Mouse (Mus musculus): Measurements from ENCODE around the gene Nrde2. TPM values are rescaled to one million over a fixed set of nuclear protein-coding genes. Genes with fewer than 3 reads are reported as not detected.
"Not testable (repeated sequence)": the region's sequence is repeated elsewhere in the genome, so short reads cannot be mapped to it uniquely, and the experiment has no call there.

The Nrde2 gene
- polyA plus RNA-seq, 1 experiment: 17.6 TPM

DNA sequence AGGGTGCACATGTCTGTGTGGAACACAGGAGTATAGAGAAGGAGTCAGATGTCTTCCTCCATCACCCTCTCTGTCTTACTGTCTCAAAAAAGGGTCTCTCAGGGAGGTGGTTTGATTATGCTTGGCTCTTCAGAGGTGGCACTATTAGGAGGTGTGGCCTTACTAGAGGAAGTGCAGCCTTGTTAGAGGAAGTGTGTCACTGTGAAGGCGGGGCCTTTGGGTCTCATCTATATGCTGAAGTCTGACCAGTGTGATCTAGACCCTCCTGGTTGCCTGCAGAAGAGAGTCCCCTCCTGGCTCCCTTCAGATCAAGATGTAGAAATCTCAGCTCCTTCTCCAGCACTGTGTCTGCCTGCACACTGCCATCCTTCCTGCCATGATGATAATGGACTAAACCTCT lies 34.7 kb upstream of the Nrde2 start:
- no peak overlapping the region for H3K27ac ChIP-seq (ENCODE audit: insufficient read depth, low read length)
- no peaks in the 10 kb centered on the region for H3K4me1 ChIP-seq (ENCODE audit: control insufficient read depth, insufficient read depth, low read length)
- H3K36me3 ChIP-seq (ENCODE audit: control insufficient read depth, insufficient read depth, low read length, poor library complexity, severe bottlenecking): no peaks in the 10 kb centered on the region
- no peaks in the 10 kb centered on the region for H3K9me3 ChIP-seq (replicated peaks; ENCODE audit: control insufficient read depth, insufficient read depth, low read length, poor library complexity, severe bottlenecking)
- no peak overlapping the region for H3K4me3 ChIP-seq (ENCODE audit: low read depth, low read length)
- no peaks in the 10 kb centered on the region for H3K27me3 ChIP-seq (ENCODE audit: control insufficient read depth, insufficient read depth, low read length, poor library complexity, severe bottlenecking)
- no peak overlapping the region for H3K9ac ChIP-seq (ENCODE audit: low read depth, poor library complexity, severe bottlenecking)
- TF ChIP-seq EP300 (IDR thresholded peaks at IDR 0.05; ENCODE audit: insufficient read depth, low read depth, low read length) (no peak), POLR2A (IDR thresholded peaks at IDR 0.05; ENCODE audit: insufficient read depth, low read length) (no peak), CTCF (IDR thresholded peaks at IDR 0.05; ENCODE audit: low read depth, low read length) (no peak)

DNA sequence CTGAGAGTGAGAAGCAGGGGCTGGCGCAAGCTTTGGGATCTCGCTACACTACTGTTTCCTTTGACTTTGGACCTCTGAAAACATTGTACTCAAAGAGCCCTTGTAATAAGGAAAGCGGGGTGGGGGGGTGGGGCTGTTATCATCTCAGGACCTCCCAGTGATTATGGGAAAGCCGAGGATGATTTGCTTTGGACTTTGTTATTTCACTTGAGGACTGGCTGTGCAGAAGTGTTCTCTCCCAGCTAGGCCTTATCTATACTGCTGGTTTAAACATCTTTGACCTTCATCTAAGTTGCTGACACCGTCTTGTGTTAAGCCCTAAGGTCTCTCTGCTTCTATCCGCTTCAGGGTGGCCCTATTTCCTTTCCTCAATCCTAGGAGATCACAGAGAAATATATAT lies 31.3 kb upstream of the Nrde2 start:
- H3K27ac ChIP-seq (ENCODE audit: insufficient read depth, low read length): no peak overlapping the region
- H3K36me3 ChIP-seq (ENCODE audit: control insufficient read depth, insufficient read depth, low read length, poor library complexity, severe bottlenecking): no peaks in the 10 kb centered on the region
- H3K4me3 ChIP-seq (ENCODE audit: low read depth, low read length): no peak overlapping the region
- H3K9me3 ChIP-seq (replicated peaks; ENCODE audit: control insufficient read depth, insufficient read depth, low read length, poor library complexity, severe bottlenecking): no peaks in the 10 kb centered on the region
- no peak overlapping the region for H3K9ac ChIP-seq (ENCODE audit: low read depth, poor library complexity, severe bottlenecking)
- H3K27me3 ChIP-seq (ENCODE audit: control insufficient read depth, insufficient read depth, low read length, poor library complexity, severe bottlenecking): no peaks in the 10 kb centered on the region
- no peaks in the 10 kb centered on the region for H3K4me1 ChIP-seq (ENCODE audit: control insufficient read depth, insufficient read depth, low read length)
- TF ChIP-seq POLR2A (IDR thresholded peaks at IDR 0.05; ENCODE audit: insufficient read depth, low read length): no peak
- no peak for TF ChIP-seq EP300 (IDR thresholded peaks at IDR 0.05; ENCODE audit: insufficient read depth, low read depth, low read length)
- TF ChIP-seq CTCF (IDR thresholded peaks at IDR 0.05; ENCODE audit: low read depth, low read length): no peak

DNA sequence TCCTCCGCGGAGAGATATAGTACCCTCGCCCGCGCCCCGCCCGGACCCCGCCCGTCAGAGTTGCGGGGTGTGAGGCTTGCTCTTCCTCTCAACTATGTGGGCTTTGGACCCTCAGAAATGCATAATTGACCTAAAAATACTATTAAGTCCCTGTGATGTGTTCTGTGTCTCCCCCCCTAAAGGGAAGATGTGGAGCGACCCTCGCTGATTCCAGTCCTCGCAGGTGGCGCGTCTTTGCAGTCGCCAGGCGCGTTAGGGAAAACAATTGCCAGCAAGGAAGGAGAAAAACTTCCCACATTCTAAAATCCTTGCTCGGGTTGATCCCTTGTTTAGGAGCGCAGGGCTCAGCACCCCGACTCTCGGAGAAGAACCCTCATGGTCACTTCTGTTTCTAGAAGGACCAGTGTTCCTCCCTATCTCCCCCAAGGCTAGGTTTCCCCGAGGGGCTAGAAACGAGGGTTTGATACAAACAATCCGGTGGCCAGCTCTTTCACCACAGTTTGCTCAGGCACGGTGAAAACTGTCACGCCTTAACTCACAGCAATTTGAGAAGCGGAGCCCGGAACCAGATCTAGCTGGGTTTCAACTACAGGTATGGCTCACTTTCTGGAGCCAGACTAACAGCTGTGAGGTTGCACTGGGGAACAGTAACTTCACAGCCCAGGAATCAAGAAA lies 28.4 kb upstream of the Nrde2 start:
- TF ChIP-seq POLR2A (IDR thresholded peaks at IDR 0.05; ENCODE audit: insufficient read depth, low read length) (no peak), CTCF (IDR thresholded peaks at IDR 0.05; ENCODE audit: low read depth, low read length) (no peak), EP300 (IDR thresholded peaks at IDR 0.05; ENCODE audit: insufficient read depth, low read depth, low read length) (no peak)
- Histone ChIP-seq H3K4me1 (ENCODE audit: control insufficient read depth, insufficient read depth, low read length) (no peaks in the 10 kb centered on the region), H3K9me3 (replicated peaks; ENCODE audit: control insufficient read depth, insufficient read depth, low read length, poor library complexity, severe bottlenecking) (no peaks in the 10 kb centered on the region), H3K27ac (ENCODE audit: insufficient read depth, low read length) (peak overlapping the region; percentile 79), H3K4me3 (ENCODE audit: low read depth, low read length) (peak overlapping the region; percentile 74), H3K27me3 (ENCODE audit: control insufficient read depth, insufficient read depth, low read length, poor library complexity, severe bottlenecking) (no peaks in the 10 kb centered on the region), H3K36me3 (ENCODE audit: control insufficient read depth, insufficient read depth, low read length, poor library complexity, severe bottlenecking) (no peaks in the 10 kb centered on the region), H3K9ac (ENCODE audit: low read depth, poor library complexity, severe bottlenecking) (peak overlapping the region; percentile 92)

- H3K27ac ChIP-seq (ENCODE audit: insufficient read depth, low read length): peak overlapping the region; percentile 91
- no peaks in the 10 kb centered on the region for H3K9me3 ChIP-seq (replicated peaks; ENCODE audit: control insufficient read depth, insufficient read depth, low read length, poor library complexity, severe bottlenecking)
- no peaks in the 10 kb centered on the region for H3K4me1 ChIP-seq (ENCODE audit: control insufficient read depth, insufficient read depth, low read length)
- H3K27me3 ChIP-seq (ENCODE audit: control insufficient read depth, insufficient read depth, low read length, poor library complexity, severe bottlenecking): no peaks in the 10 kb centered on the region
- peak overlapping the region; percentile 91 for H3K4me3 ChIP-seq (ENCODE audit: low read depth, low read length)
- H3K36me3 ChIP-seq (ENCODE audit: control insufficient read depth, insufficient read depth, low read length, poor library complexity, severe bottlenecking): no peaks in the 10 kb centered on the region
- TF ChIP-seq EP300 (IDR thresholded peaks at IDR 0.05; ENCODE audit: insufficient read depth, low read depth, low read length) (0 out of 2 replicates have a peak, but pooled peaks have one; percentile 29), POLR2A (IDR thresholded peaks at IDR 0.05; ENCODE audit: insufficient read depth, low read length) (peak; percentile 84), CTCF (IDR thresholded peaks at IDR 0.05; ENCODE audit: low read depth, low read length) (no peak)
- H3K9ac ChIP-seq (ENCODE audit: low read depth, poor library complexity, severe bottlenecking): peak overlapping the region; percentile 93
These were observed 27.7 kb upstream of the Nrde2 start for GRCm38 (mm10) chr12:100187013-100187755.

GRCm38 (mm10) chr12:100186376-100186775 lies 26.9 kb upstream of the Nrde2 start:
- H3K27ac ChIP-seq (ENCODE audit: insufficient read depth, low read length): peak overlapping the region; percentile 91
- peak overlapping the region; percentile 47; the same call in 1 of the 2 replicates for H3K4me3 ChIP-seq (ENCODE audit: low read depth, low read length)
- TF ChIP-seq POLR2A (IDR thresholded peaks at IDR 0.05; ENCODE audit: insufficient read depth, low read length): no peak
- no peak for TF ChIP-seq CTCF (IDR thresholded peaks at IDR 0.05; ENCODE audit: low read depth, low read length)
- no peak for TF ChIP-seq EP300 (IDR thresholded peaks at IDR 0.05; ENCODE audit: insufficient read depth, low read depth, low read length)
- no peaks in the 10 kb centered on the region for H3K36me3 ChIP-seq (ENCODE audit: control insufficient read depth, insufficient read depth, low read length, poor library complexity, severe bottlenecking)
- no peaks in the 10 kb centered on the region for H3K27me3 ChIP-seq (ENCODE audit: control insufficient read depth, insufficient read depth, low read length, poor library complexity, severe bottlenecking)
- H3K9ac ChIP-seq (ENCODE audit: low read depth, poor library complexity, severe bottlenecking): peak overlapping the region; percentile 93
- H3K4me1 ChIP-seq (ENCODE audit: control insufficient read depth, insufficient read depth, low read length): no peaks in the 10 kb centered on the region
- no peaks in the 10 kb centered on the region for H3K9me3 ChIP-seq (replicated peaks; ENCODE audit: control insufficient read depth, insufficient read depth, low read length, poor library complexity, severe bottlenecking)

DNA sequence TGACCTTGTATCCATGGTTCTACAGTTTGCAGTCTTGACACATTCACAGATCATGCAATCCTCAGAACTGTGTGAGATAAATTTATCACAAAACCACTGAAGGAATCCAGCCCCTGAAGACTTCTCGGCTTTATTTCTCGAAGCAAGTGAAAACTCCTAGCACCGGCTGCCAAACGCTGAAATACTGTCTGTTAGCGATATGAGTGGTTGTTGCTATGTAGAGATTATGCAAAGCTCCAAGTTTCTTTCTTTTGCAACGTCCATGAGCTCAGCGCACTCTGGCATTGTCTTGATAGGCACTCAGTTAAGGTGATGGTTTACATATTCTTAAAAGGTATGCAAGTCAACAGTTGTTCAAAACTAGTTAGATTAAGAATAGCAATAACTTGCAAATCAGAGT lies 26.4 kb upstream of the Nrde2 start:
- H3K4me3 ChIP-seq (ENCODE audit: low read depth, low read length): no peak overlapping the region
- TF ChIP-seq EP300 (IDR thresholded peaks at IDR 0.05; ENCODE audit: insufficient read depth, low read depth, low read length) (no peak), CTCF (IDR thresholded peaks at IDR 0.05; ENCODE audit: low read depth, low read length) (no peak), POLR2A (IDR thresholded peaks at IDR 0.05; ENCODE audit: insufficient read depth, low read length) (no peak)
- no peaks in the 10 kb centered on the region for H3K27me3 ChIP-seq (ENCODE audit: control insufficient read depth, insufficient read depth, low read length, poor library complexity, severe bottlenecking)
- H3K36me3 ChIP-seq (ENCODE audit: control insufficient read depth, insufficient read depth, low read length, poor library complexity, severe bottlenecking): no peaks in the 10 kb centered on the region
- H3K27ac ChIP-seq (ENCODE audit: insufficient read depth, low read length): no peak overlapping the region
- H3K4me1 ChIP-seq (ENCODE audit: control insufficient read depth, insufficient read depth, low read length): no peaks in the 10 kb centered on the region
- H3K9me3 ChIP-seq (replicated peaks; ENCODE audit: control insufficient read depth, insufficient read depth, low read length, poor library complexity, severe bottlenecking): no peaks in the 10 kb centered on the region
- no peak overlapping the region for H3K9ac ChIP-seq (ENCODE audit: low read depth, poor library complexity, severe bottlenecking)

DNA sequence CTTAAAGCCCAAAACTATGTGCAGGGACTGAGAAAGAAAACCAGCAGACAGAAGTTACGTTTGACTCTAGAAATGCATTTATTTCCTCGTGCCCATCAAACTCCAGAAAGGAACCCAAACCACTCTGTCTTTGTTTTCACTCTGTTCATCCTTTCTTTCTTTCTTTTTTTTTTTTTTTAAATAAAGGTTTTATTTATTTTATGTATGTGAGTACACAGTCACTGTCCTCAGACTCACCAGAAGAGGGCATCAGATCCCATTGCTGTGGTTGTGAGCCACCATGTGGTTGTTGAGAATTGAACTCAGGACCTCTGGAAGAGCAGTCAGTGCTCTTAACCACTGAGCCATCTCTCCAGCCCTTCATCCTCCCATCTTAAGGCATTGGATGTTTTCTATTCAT lies 25.5 kb upstream of the Nrde2 start:
- H3K27ac ChIP-seq (ENCODE audit: insufficient read depth, low read length); H3K4me1 ChIP-seq (ENCODE audit: control insufficient read depth, insufficient read depth, low read length); H3K9ac ChIP-seq (ENCODE audit: low read depth, poor library complexity, severe bottlenecking); H3K4me3 ChIP-seq (ENCODE audit: low read depth, low read length); H3K36me3 ChIP-seq (ENCODE audit: control insufficient read depth, insufficient read depth, low read length, poor library complexity, severe bottlenecking); H3K9me3 ChIP-seq (replicated peaks; ENCODE audit: control insufficient read depth, insufficient read depth, low read length, poor library complexity, severe bottlenecking); H3K27me3 ChIP-seq (ENCODE audit: control insufficient read depth, insufficient read depth, low read length, poor library complexity, severe bottlenecking): not testable (repeated sequence)
